In the genomic region with DNA sequence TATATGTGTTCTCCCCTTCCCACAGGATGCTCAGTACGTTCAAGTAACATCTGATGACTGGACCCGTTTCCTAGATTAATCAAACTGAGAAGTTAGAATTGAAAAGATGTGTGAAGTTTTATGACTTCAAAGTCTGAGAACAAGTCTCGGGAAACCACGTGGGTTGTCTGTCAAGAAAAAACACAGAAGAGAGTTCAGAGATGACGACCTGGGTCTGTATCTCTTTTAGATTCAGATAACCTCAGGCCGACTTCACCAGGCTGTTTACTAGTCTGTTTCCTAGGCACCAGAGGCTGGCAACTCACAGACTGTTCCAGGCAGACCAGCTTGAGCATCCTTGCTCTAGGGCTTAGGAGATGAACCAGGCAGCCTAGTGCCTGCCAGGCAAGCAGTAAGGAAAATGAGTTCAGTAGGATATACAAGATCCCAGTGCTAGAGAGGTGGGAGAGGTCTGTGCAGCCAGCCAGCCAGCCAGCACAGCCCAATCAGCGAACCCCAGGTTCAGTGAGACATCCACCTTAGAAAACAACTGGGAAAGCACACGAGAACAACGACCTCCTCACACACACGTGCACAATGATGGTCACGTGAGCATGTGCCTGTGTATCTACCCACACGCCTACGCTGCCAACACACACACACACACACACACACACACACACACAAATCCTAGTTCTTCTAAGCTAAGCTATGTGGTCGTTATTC, we compare ENCODE assay signal across 20 mouse cellular contexts.
DNase-seq lines count a peak whose midpoint lies in the region; ATAC-seq lines count a peak whose summit lies in the region.
"Had no signal": no experiment of that assay in that cellular context is flagged by ENCODE, and none has a peak within 500 bp of the region (broad histone marks: within the 10 kb centered on the region; RNA-seq: fewer than 3 reads in every experiment).

No protein-coding gene starts in this region.

- DNase-seq in frontal cortex, postnatal 36 days (ENCODE audit: low spot score in 2 of 2): no peak
- peak; percentile 82 for DNase-seq in CD4-positive helper T cell, adult 2 months (ENCODE audit: low read depth, low spot score)
- DNase-seq in ES-CJ7 (ENCODE audit: low read depth, low spot score): peak; percentile 13
- DNase-seq in induced T-regulatory cell, adult 2 months (ENCODE audit: low read depth): peak; percentile 77
- DNase-seq in layer of hippocampus, adult 8-10 months (ENCODE audit: low spot score in 2 of 2): no peak
- no peak for DNase-seq in layer of hippocampus, adult 9-11 months
- DNase-seq: adrenal gland, adult 2 months; cerebellum, adult 18-20 months; cerebellum, postnatal 25 days; gastrocnemius, postnatal 14 days; heart, adult 11 months; heart, postnatal 10 days; kidney, adult 2 months; kidney, postnatal 25 days; left cerebral cortex, postnatal 4 days; lung, embryonic 14.5 days; thymus, postnatal 36 days had no signal

- 0 out of 2 replicates have a peak, but pooled peaks have one; percentile 11 for ATAC-seq in frontal cortex, adult (ENCODE audit: low TSS enrichment)
- ATAC-seq: hindbrain, postnatal 0 days; midbrain, embryonic 15.5 days had no signal

Comparison
In these comparisons a context has a peak if more than half of its experiments do, and no peak if none do; other contexts are left out.
1. DNase-seq: peak in CD4-positive helper T cell, adult 2 months (single experiment), ES-CJ7 (single experiment) and induced T-regulatory cell, adult 2 months (single experiment); none in frontal cortex, postnatal 36 days (0 of 2), layer of hippocampus, adult 8-10 months (0 of 2) and layer of hippocampus, adult 9-11 months (single experiment).